Mouse (Mus musculus): ENCODE measurements at regions not wholly inside any gene's neighbourhood (a gene's known extent, or its start where the extent isn't known, plus 50 kb on each side); places are given as distances from the start of the nearest gene placed in this dataset.
"Not testable (repeated sequence)": the region's sequence is repeated elsewhere in the genome, so short reads cannot be mapped to it uniquely, and the experiment has no call there.

GRCm38 (mm10) chr13:12680954-12681571, 115.4 kb downstream of the Ero1lb start:
- peak; percentile 80 for ATAC-seq (ENCODE audit: insufficient read depth, low FRiP score, low TSS enrichment)
- not testable (repeated sequence) for DNase-seq (ENCODE audit: low spot score)
- WGBS, result 87% methylated on average over 4 of the region's 6 CpGs

GRCm38 (mm10) chr13:12680283-12680953, 114.7 kb downstream of the Ero1lb start:
- not testable (repeated sequence) for H3K9ac ChIP-seq (ENCODE audit: low read length); H3K36me3 ChIP-seq (ENCODE audit: control insufficient read depth, insufficient read depth, low read length); H3K27ac ChIP-seq (ENCODE audit: low read depth, low read length); H3K4me1 ChIP-seq (ENCODE audit: control insufficient read depth, insufficient read depth, low read length); H3K9me3 ChIP-seq (ENCODE audit: control insufficient read depth, low read length); H3K4me3 ChIP-seq (ENCODE audit: low read depth, low read length); H3K27me3 ChIP-seq (ENCODE audit: control insufficient read depth, insufficient read depth, low read length)
- ATAC-seq (ENCODE audit: insufficient read depth, low FRiP score, low TSS enrichment) (peak; percentile 70; the same call in 1 of the 2 replicates), DNase-seq (ENCODE audit: low spot score) (peak; percentile 44)
- peak overlapping the region; percentile 19; the same call in 1 of the 2 replicates for H3K4me2 ChIP-seq (ENCODE audit: low read depth)
- 13% methylated on average over 18 of the region's 19 CpGs for WGBS

More at GRCm38 (mm10) chr13:12680954-12681571, 115.4 kb downstream of the Ero1lb start:
- H3K9me3 ChIP-seq (ENCODE audit: control insufficient read depth, low read length); H3K9ac ChIP-seq (ENCODE audit: low read length); H3K36me3 ChIP-seq (ENCODE audit: control insufficient read depth, insufficient read depth, low read length); H3K4me2 ChIP-seq (ENCODE audit: low read depth); H3K4me1 ChIP-seq (ENCODE audit: control insufficient read depth, insufficient read depth, low read length); H3K27ac ChIP-seq (ENCODE audit: low read depth, low read length); H3K27me3 ChIP-seq (ENCODE audit: control insufficient read depth, insufficient read depth, low read length); H3K4me3 ChIP-seq (ENCODE audit: low read depth, low read length): not testable (repeated sequence)

- Histone ChIP-seq H3K36me3 (ENCODE audit: control insufficient read depth, insufficient read depth, low read length) (no peaks in the 10 kb centered on the region), H3K27ac (ENCODE audit: low read depth, low read length) (no peak overlapping the region), H3K9ac (ENCODE audit: low read length) (no peak overlapping the region), H3K4me1 (ENCODE audit: control insufficient read depth, insufficient read depth, low read length) (no peaks in the 10 kb centered on the region), H3K4me2 (ENCODE audit: low read depth) (no peak overlapping the region), H3K27me3 (ENCODE audit: control insufficient read depth, insufficient read depth, low read length) (no peaks in the 10 kb centered on the region), H3K9me3 (ENCODE audit: control insufficient read depth, low read length) (no peaks in the 10 kb centered on the region), H3K4me3 (ENCODE audit: low read depth, low read length) (no peak overlapping the region)
- 83% methylated on average over 2 of the region's 2 CpGs for WGBS
- no peak for DNase-seq (ENCODE audit: low spot score)
- no peak for ATAC-seq (ENCODE audit: insufficient read depth, low FRiP score, low TSS enrichment)
Measured at GRCm38 (mm10) chr13:12677372-12677771, 111.7 kb downstream of the Ero1lb start.

GRCm38 (mm10) chr13:12671011-12671410, 105.3 kb downstream of the Ero1lb start:
- H3K9ac ChIP-seq (ENCODE audit: low read length); H3K27me3 ChIP-seq (ENCODE audit: control insufficient read depth, insufficient read depth, low read length); H3K9me3 ChIP-seq (ENCODE audit: control insufficient read depth, low read length); H3K27ac ChIP-seq (ENCODE audit: low read depth, low read length); H3K4me3 ChIP-seq (ENCODE audit: low read depth, low read length); H3K36me3 ChIP-seq (ENCODE audit: control insufficient read depth, insufficient read depth, low read length); DNase-seq (ENCODE audit: low spot score); ATAC-seq (ENCODE audit: insufficient read depth, low FRiP score, low TSS enrichment); H3K4me1 ChIP-seq (ENCODE audit: control insufficient read depth, insufficient read depth, low read length); H3K4me2 ChIP-seq (ENCODE audit: low read depth): not testable (repeated sequence)
- 95% methylated on average over 2 of the region's 2 CpGs for WGBS

- DNase-seq (ENCODE audit: low spot score); H3K9me3 ChIP-seq (ENCODE audit: control insufficient read depth, low read length); H3K4me1 ChIP-seq (ENCODE audit: control insufficient read depth, insufficient read depth, low read length); ATAC-seq (ENCODE audit: insufficient read depth, low FRiP score, low TSS enrichment); H3K36me3 ChIP-seq (ENCODE audit: control insufficient read depth, insufficient read depth, low read length); H3K4me3 ChIP-seq (ENCODE audit: low read depth, low read length); H3K27ac ChIP-seq (ENCODE audit: low read depth, low read length); H3K4me2 ChIP-seq (ENCODE audit: low read depth); H3K27me3 ChIP-seq (ENCODE audit: control insufficient read depth, insufficient read depth, low read length); H3K9ac ChIP-seq (ENCODE audit: low read length): not testable (repeated sequence)
- WGBS, result no CpG with 5 or more reads among the region's 7 CpGs
Measured at GRCm38 (mm10) chr13:12668742-12669141, 103.1 kb downstream of the Ero1lb start.

GRCm38 (mm10) chr13:12667727-12668665, 102.3 kb downstream of the Ero1lb start:
- H3K9ac ChIP-seq (ENCODE audit: low read length); H3K36me3 ChIP-seq (ENCODE audit: control insufficient read depth, insufficient read depth, low read length); DNase-seq (ENCODE audit: low spot score); H3K4me3 ChIP-seq (ENCODE audit: low read depth, low read length); H3K9me3 ChIP-seq (ENCODE audit: control insufficient read depth, low read length); H3K4me1 ChIP-seq (ENCODE audit: control insufficient read depth, insufficient read depth, low read length); H3K27me3 ChIP-seq (ENCODE audit: control insufficient read depth, insufficient read depth, low read length); H3K4me2 ChIP-seq (ENCODE audit: low read depth); H3K27ac ChIP-seq (ENCODE audit: low read depth, low read length); ATAC-seq (ENCODE audit: insufficient read depth, low FRiP score, low TSS enrichment): not testable (repeated sequence)
- WGBS, result 88% methylated on average over 9 of the region's 9 CpGs

- H3K27ac ChIP-seq (ENCODE audit: low read depth, low read length); ATAC-seq (ENCODE audit: insufficient read depth, low FRiP score, low TSS enrichment); DNase-seq (ENCODE audit: low spot score); H3K9me3 ChIP-seq (ENCODE audit: control insufficient read depth, low read length); H3K4me1 ChIP-seq (ENCODE audit: control insufficient read depth, insufficient read depth, low read length); H3K4me3 ChIP-seq (ENCODE audit: low read depth, low read length); H3K4me2 ChIP-seq (ENCODE audit: low read depth); H3K9ac ChIP-seq (ENCODE audit: low read length); H3K36me3 ChIP-seq (ENCODE audit: control insufficient read depth, insufficient read depth, low read length); H3K27me3 ChIP-seq (ENCODE audit: control insufficient read depth, insufficient read depth, low read length): not testable (repeated sequence)
- WGBS, result 70% methylated on average over 3 of the region's 3 CpGs
Measured at GRCm38 (mm10) chr13:12666050-12666449, 100.4 kb downstream of the Ero1lb start.

Data from neural tube, embryonic 11.5 days (tissue).